Mouse (Mus musculus): ENCODE measurements at regions not wholly inside any gene's neighbourhood (a gene's known extent, or its start where the extent isn't known, plus 50 kb on each side); places are given as distances from the start of the nearest gene placed in this dataset.

DNA sequence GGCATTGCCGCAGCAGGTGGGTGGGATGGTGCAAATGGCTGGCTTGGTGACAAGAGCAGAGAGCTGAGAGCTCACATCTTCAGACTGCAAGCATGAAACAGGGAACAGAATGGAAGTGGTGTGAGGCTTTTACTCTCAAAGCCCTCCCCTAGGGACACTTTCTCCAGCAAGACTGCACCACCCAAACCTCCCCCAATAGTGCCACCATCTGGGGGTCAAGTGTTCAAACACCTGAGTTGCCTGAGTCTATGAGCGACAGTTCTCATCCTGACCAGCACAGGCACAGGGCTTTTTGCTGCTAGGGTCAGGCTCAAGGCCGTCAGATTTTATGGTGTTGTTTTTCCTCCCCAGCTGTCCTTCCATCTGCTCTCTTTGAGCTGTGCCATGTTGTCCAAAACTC lies 337.9 kb upstream of the Eif4g2 start:
- H3K4me2 ChIP-seq (replicated peaks) = no peak overlapping the region
- H3K27ac ChIP-seq = no peak overlapping the region
- no peaks in the 10 kb centered on the region for H3K36me3 ChIP-seq
- no peak overlapping the region for H3K9ac ChIP-seq
- H3K9me3 ChIP-seq = no peaks in the 10 kb centered on the region
- H3K27me3 ChIP-seq (replicated peaks) = no peaks in the 10 kb centered on the region
- ATAC-seq = no peak
- no peak overlapping the region for H3K4me3 ChIP-seq (replicated peaks)
- WGBS = 84% methylated on average over 3 of the region's 3 CpGs
- no peaks in the 10 kb centered on the region for H3K4me1 ChIP-seq (replicated peaks)

DNA sequence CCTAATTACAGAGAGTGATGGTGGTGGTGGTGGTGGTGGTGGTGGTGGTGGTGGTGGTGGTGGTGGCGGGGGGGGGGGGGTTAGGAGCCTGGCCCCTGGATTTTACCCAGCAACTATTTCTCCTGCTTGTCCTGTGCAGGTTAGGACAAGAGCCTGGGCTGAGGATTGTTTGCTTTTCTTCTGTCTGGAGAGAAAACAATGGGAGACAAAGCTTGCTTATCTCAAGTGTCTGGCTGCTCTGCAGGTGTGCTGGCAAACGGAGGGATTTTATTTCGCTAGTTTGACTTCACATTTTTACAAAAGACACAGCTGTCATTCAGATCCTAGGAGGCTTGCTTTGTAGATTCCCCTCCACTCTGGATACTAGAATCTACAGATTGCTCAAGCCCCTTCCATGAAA lies 334.9 kb upstream of the Eif4g2 start:
- Histone ChIP-seq H3K27me3 (replicated peaks) (no peaks in the 10 kb centered on the region), H3K36me3 (no peaks in the 10 kb centered on the region), H3K27ac (no peak overlapping the region), H3K9me3 (no peaks in the 10 kb centered on the region), H3K4me3 (replicated peaks) (no peak overlapping the region), H3K4me1 (replicated peaks) (no peaks in the 10 kb centered on the region), H3K4me2 (replicated peaks) (no peak overlapping the region), H3K9ac (no peak overlapping the region)
- WGBS = 46% methylated on average over 3 of the region's 3 CpGs
- no peak for ATAC-seq

DNA sequence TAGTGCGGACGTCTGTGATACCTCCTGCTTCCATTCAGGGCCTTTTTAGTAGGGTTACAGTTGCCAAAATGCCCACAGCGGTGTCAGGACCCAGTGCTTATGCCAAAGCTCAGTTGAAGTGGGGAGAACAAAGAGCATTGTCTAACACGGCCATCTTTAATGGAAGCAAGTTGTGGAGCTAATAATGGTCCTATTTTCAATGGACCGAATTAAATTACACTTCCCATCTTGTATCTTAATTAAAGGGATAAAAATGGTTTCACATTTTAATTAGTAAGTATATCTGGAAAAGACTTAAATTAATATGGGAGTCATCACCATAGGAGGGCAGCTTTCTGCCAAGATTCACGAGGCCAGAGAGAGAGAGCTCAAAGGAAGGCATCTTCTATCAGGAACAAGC lies 333.2 kb upstream of the Eif4g2 start:
- no peak overlapping the region for H3K27ac ChIP-seq
- ATAC-seq = no peak
- WGBS = 74% methylated on average over 6 of the region's 6 CpGs
- H3K27me3 ChIP-seq (replicated peaks) = no peaks in the 10 kb centered on the region
- no peak overlapping the region for H3K4me2 ChIP-seq (replicated peaks)
- H3K4me1 ChIP-seq (replicated peaks) = no peaks in the 10 kb centered on the region
- no peaks in the 10 kb centered on the region for H3K36me3 ChIP-seq
- H3K9me3 ChIP-seq = no peaks in the 10 kb centered on the region
- no peak overlapping the region for H3K9ac ChIP-seq
- H3K4me3 ChIP-seq (replicated peaks) = no peak overlapping the region

DNA sequence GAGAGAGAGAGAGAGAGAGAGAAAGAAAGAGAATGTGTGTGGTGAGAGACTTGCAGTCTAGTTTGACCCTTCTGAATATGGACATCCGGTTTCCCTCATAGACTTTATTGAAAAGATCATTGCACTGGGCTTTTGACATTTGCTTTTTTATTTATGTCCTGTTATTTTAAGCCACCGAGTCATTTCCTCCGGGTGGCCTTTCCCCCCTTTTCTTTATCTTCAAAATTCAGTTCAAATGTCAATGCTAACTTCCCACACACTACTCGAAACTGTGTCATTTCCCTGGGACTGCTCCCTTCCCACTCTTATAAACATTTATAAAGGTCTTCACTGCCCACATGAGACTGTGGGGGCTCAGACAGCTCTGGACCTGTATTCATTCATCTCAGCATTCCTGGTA lies 330.9 kb upstream of the Eif4g2 start:
- WGBS = 46% methylated on average over 4 of the region's 4 CpGs
- Histone ChIP-seq H3K9me3 (no peaks in the 10 kb centered on the region), H3K4me1 (replicated peaks) (no peaks in the 10 kb centered on the region), H3K27me3 (replicated peaks) (no peaks in the 10 kb centered on the region), H3K4me3 (replicated peaks) (no peak overlapping the region), H3K36me3 (no peaks in the 10 kb centered on the region), H3K27ac (no peak overlapping the region), H3K4me2 (replicated peaks) (no peak overlapping the region), H3K9ac (no peak overlapping the region)
- ATAC-seq = no peak

DNA sequence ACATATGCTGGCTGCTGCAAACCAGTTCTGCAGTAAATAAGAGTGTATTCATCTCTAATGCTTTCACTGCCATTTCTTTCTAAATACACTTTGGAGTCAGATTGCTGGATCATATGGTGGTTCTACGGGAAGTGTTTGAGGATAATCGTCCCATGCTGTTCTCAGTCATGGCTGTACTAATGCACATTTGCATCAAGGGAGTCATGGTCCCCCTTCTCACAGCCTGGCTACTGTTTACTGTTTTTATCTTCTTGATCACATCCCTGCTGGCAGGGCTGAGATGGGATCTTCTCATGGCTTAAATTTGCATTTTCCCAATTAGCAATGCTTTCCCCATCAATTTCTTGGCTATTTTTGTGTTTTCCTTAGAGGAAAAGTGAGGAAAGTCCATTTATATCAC lies 330.1 kb upstream of the Eif4g2 start:
- H3K4me1 ChIP-seq (replicated peaks) = no peaks in the 10 kb centered on the region
- H3K4me2 ChIP-seq (replicated peaks) = no peak overlapping the region
- H3K4me3 ChIP-seq (replicated peaks) = no peak overlapping the region
- no peak for ATAC-seq
- H3K9me3 ChIP-seq = no peaks in the 10 kb centered on the region
- no peak overlapping the region for H3K9ac ChIP-seq
- no peak overlapping the region for H3K27ac ChIP-seq
- H3K27me3 ChIP-seq (replicated peaks) = no peaks in the 10 kb centered on the region
- no peaks in the 10 kb centered on the region for H3K36me3 ChIP-seq
- 87% methylated on average over 2 of the region's 2 CpGs for WGBS

DNA sequence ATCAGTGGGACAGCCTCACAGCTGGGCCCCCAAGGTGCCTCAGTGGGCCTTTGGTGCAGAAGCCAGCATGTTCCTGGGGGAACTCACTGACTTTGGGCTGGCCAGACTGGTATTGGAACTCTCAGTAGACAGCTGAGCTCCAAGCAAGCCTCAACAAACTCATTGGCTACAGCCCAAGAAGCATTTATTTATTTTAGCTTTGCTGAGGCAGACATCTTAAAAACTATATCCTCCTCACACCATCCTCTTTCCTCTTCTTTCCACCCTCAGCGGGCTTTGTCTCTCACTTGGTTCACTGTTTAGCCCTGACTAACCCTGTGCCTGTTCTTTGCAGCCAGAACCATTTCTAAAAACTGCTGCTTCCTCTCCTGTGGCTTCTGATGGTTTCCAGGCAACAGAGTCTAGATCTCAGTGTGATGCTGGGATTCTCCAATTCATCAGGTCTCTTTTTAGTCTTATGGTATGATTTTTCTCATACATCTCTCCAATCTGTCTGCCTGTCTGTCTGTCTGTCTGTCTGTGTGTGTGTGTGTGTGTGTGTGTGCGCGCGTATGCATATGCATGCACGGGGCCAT lies 328.6 kb upstream of the Eif4g2 start:
- 85% methylated on average over 5 of the region's 5 CpGs for WGBS
- Histone ChIP-seq H3K9ac (no peak overlapping the region), H3K4me3 (replicated peaks) (no peak overlapping the region), H3K4me1 (replicated peaks) (no peaks in the 10 kb centered on the region), H3K4me2 (replicated peaks) (no peak overlapping the region), H3K27ac (no peak overlapping the region), H3K36me3 (no peaks in the 10 kb centered on the region), H3K9me3 (no peaks in the 10 kb centered on the region), H3K27me3 (replicated peaks) (no peaks in the 10 kb centered on the region)
- ATAC-seq = no peak

DNA sequence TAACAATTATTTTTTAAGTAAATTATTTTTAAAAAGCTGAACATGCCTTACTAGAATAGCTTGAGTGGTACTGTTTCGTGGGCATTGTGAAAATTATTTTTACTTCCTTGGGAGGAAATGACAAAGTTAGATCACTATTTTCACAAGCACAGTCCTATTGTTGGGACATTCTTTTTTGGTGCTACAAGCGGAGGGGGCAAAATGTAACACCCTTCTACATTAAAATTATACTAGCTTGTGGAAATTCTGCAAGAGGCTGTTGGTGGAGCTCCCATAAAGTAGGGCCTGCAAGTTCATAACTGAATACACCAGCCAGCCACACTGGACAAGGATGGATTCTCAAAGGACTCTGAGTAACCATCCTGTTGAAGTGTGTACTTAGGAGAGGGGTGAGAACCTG lies 313.1 kb upstream of the Eif4g2 start:
- WGBS = 71% methylated on average over 2 of the region's 2 CpGs
- H3K36me3 ChIP-seq = no peaks in the 10 kb centered on the region
- ATAC-seq = no peak

DNA sequence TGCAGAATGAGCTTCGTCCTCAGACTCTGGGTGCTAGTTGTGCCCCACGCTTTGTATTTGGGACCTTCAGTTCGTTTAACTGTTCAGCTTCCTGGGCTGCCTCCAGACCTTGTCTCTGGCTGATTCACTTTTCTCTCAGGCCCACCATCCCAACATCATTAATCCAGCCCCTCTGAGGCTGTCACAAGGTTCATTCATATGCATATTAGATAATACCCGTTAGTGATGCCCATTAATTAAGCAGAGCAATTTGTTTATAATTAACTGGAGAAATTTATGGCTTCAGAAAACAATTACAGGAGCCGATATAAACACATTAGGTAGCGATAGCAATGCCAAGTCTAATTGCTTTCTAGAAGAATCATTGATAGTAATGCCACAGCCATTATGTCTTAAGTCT lies 312.3 kb upstream of the Eif4g2 start:
- no peak for ATAC-seq
- 80% methylated on average over 6 of the region's 6 CpGs for WGBS
- H3K4me1 ChIP-seq (replicated peaks) = no peaks in the 10 kb centered on the region
- no peaks in the 10 kb centered on the region for H3K9me3 ChIP-seq
- H3K27ac ChIP-seq = no peak overlapping the region
- H3K27me3 ChIP-seq (replicated peaks) = no peaks in the 10 kb centered on the region
- H3K36me3 ChIP-seq = no peaks in the 10 kb centered on the region
- H3K9ac ChIP-seq = no peak overlapping the region
- no peak overlapping the region for H3K4me2 ChIP-seq (replicated peaks)
- no peak overlapping the region for H3K4me3 ChIP-seq (replicated peaks)

More for the DNA sequence above, 313.1 kb upstream of the Eif4g2 start:
- Histone ChIP-seq H3K27ac (no peak overlapping the region), H3K4me2 (replicated peaks) (no peak overlapping the region), H3K4me1 (replicated peaks) (no peaks in the 10 kb centered on the region), H3K27me3 (replicated peaks) (no peaks in the 10 kb centered on the region), H3K9ac (no peak overlapping the region), H3K4me3 (replicated peaks) (no peak overlapping the region), H3K9me3 (no peaks in the 10 kb centered on the region)

DNA sequence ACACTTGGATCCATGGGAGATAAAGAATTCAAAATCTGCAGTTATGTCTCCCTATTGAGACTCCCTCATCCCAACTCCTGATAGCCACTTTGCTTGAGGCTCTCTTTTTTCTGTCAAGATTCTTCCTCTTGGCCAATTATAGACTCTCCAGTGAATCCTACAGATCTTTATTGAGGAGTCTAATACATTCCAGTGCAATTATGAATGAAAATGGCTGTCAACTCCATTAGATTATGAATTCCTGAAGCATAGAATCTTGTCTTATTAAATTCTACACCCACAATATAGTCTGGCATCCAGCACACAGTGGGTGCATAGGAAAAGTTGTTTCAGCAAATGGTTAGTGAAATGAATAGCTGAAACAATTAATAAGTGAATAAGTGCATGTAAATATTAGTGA lies 311.0 kb upstream of the Eif4g2 start:
- no peak overlapping the region for H3K4me3 ChIP-seq (replicated peaks)
- H3K36me3 ChIP-seq = no peaks in the 10 kb centered on the region
- no peaks in the 10 kb centered on the region for H3K9me3 ChIP-seq
- H3K9ac ChIP-seq = no peak overlapping the region
- no peak overlapping the region for H3K4me2 ChIP-seq (replicated peaks)
- no peak for ATAC-seq
- H3K4me1 ChIP-seq (replicated peaks) = no peaks in the 10 kb centered on the region
- H3K27ac ChIP-seq = no peak overlapping the region
- no peaks in the 10 kb centered on the region for H3K27me3 ChIP-seq (replicated peaks)

DNA sequence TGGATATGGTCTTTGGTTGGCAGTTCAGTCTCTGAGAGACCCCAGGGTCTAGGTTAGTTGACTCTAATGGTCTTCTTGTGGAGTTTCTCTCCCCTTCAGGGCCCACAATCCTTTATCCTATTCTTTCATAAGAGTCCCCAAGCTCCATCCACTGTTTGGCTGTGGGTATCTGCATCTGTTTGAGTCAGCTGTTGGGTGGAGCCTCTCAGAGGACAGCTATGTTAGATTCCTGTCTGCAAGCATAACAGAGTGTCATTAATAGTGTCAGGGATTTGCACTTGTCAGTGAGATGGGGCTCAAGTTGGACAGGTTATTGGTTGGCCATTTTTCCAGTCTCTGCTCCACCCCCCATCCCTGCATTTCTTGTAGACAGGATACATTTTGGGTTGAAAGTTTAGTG lies 306.9 kb upstream of the Eif4g2 start:
- no peak for ATAC-seq
- Histone ChIP-seq H3K4me1 (replicated peaks) (no peaks in the 10 kb centered on the region), H3K27ac (no peak overlapping the region), H3K4me3 (replicated peaks) (no peak overlapping the region), H3K36me3 (no peaks in the 10 kb centered on the region), H3K9me3 (no peaks in the 10 kb centered on the region), H3K27me3 (replicated peaks) (no peaks in the 10 kb centered on the region), H3K4me2 (replicated peaks) (no peak overlapping the region), H3K9ac (no peak overlapping the region)

DNA sequence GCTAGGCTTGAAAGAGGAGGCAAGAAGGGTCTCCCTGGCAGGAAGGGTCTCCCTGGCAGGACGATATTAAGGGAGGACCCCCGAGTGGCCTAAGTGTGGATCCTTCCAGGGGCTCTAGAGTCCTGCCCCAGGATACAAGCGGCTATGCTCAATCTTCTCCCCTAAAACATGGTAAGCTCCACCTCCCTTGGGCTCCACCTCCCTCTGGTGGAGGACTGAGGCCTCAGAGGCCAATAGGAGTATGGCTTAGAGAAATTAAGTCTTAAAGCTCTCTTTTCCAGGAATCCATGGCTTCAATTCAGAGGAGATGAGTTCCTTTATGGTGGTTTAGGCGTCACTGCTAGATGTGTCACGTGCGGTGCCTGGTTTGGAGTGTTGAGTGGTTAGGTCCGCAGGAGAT lies 291.7 kb upstream of the Eif4g2 start:
- Histone ChIP-seq H3K9ac (no peak overlapping the region), H3K9me3 (no peaks in the 10 kb centered on the region), H3K4me1 (replicated peaks) (no peaks in the 10 kb centered on the region), H3K36me3 (no peaks in the 10 kb centered on the region), H3K27me3 (replicated peaks) (no peaks in the 10 kb centered on the region), H3K27ac (no peak overlapping the region), H3K4me2 (replicated peaks) (no peak overlapping the region), H3K4me3 (replicated peaks) (no peak overlapping the region)
- no peak for ATAC-seq
- 81% methylated on average over 7 of the region's 7 CpGs for WGBS

DNA sequence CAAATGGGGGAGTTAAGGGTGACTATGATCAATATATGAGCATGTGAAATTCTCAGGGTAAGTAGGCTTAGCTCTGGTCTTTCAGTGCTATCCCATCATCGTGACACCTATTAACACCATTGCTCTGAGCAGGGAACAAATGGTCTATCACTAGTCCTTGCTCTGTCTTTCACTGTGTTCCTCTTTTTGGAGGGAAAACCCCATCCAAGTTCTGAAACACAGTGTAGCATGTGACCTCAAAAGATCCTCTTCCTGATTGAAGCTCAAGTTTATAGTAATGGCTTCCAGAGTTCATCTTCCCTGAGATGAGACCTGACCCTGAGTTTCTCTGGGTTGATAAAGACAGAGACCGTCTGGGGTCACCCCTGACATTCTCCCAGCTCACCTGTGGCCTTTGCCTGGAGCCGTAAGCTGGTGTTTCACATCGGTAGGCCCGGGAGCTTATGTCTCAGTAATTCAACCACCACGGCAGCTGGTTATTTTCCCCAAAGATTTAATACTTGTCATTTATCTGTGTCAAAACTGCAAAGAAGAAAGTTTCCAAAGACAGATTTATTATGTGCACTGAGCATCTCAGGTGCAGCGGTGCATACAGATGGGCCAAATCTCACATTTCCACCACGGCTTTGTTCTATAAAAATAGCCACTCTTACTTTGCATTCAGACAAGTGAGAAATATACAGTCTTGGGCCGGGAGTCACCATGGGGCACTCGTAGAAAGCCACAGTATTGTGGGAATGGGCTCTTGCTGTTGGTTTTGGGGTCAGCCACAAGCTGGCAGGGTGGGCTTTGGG lies 290.7 kb upstream of the Eif4g2 start:
- no peak overlapping the region for H3K4me3 ChIP-seq (replicated peaks)
- H3K4me2 ChIP-seq (replicated peaks) = no peak overlapping the region
- no peaks in the 10 kb centered on the region for H3K4me1 ChIP-seq (replicated peaks)
- H3K27ac ChIP-seq = no peak overlapping the region
- 79% methylated on average over 10 of the region's 10 CpGs for WGBS
- H3K36me3 ChIP-seq = no peaks in the 10 kb centered on the region
- H3K9me3 ChIP-seq = no peaks in the 10 kb centered on the region
- ATAC-seq = no peak
- no peak overlapping the region for H3K9ac ChIP-seq
- no peaks in the 10 kb centered on the region for H3K27me3 ChIP-seq (replicated peaks)

DNA sequence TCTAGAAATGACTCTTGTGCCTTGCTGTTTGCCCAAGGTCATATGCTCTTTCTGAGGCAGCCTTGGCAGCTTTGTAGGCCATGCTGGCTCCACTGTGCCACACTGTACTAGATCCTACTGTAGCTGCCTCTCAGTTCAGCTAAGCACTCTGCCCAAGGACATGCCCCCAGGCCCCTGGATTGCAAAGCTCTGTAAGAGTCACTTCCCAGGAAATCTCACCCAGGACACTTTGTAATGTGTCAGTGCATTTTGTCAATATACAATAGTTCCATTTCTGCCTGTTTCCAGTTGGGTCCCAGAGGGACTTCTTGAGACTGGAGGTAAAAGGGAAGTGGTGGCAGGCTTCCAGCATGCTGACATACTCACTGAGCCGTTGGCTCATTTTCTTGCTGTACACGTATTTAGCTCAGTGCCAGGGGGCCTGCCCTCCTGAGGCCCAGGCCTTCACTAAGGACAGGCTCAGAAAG lies 287.6 kb upstream of the Eif4g2 start:
- Histone ChIP-seq H3K9me3 (no peaks in the 10 kb centered on the region), H3K9ac (no peak overlapping the region), H3K4me3 (replicated peaks) (no peak overlapping the region), H3K36me3 (no peaks in the 10 kb centered on the region), H3K27ac (no peak overlapping the region), H3K27me3 (replicated peaks) (no peaks in the 10 kb centered on the region), H3K4me1 (replicated peaks) (no peaks in the 10 kb centered on the region), H3K4me2 (replicated peaks) (no peak overlapping the region)
- WGBS = 49% methylated on average over 2 of the region's 2 CpGs
- no peak for ATAC-seq
